Mouse (Mus musculus) olfactory bulb, adult 2 months (tissue): ENCODE results near the gene Tmf1.

ENCODE experiments used
- CTCF ChIP-seq: fragments of 200-500 bp; IDR thresholded peaks from 2 replicates; pipeline ENCODE4 v1.5.1; 2012; ENCODE audit warnings: low read depth, mild to moderate bottlenecking, low read length, moderate library complexity; ENCODE audit not compliant: insufficient read depth
- POLR2A ChIP-seq: fragments of 200-500 bp; IDR thresholded peaks from 2 replicates; pipeline ENCODE4 v1.6.1; 2012; ENCODE audit warnings: mild to moderate bottlenecking, low read depth, low read length, moderate library complexity; ENCODE audit not compliant: insufficient read depth

GRCm38 (mm10) chr6:97114821-97115220 lies 64.1 kb downstream of the Tmf1 start:
- TF ChIP-seq POLR2A: no peak
- TF ChIP-seq CTCF: no peak
